Mouse (Mus musculus) liver, adult 2 months (tissue): Measurements from ENCODE around the gene Gpr152.

Experiments used
- CTCF ChIP-seq: fragments of 200-500 bp; IDR thresholded peaks from 2 replicates; pipeline ENCODE4 v1.5.1; 2011; ENCODE audit warnings: low read depth, low read length, control low read depth
- POLR2A ChIP-seq: fragments of 200-500 bp; IDR thresholded peaks from 2 replicates; pipeline ENCODE4 v1.6.1; 2011; ENCODE audit warnings: low read length, control low read depth; ENCODE audit not compliant: insufficient read depth; ENCODE audit errors: extremely low read depth

GRCm38 (mm10) chr19:4115816-4116215, 23.8 kb upstream of the Gpr152 start:
- TF ChIP-seq CTCF (no peak), POLR2A (no peak)
